Mouse (Mus musculus): ENCODE measurements at regions not wholly inside any gene's neighbourhood (a gene's known extent, or its start where the extent isn't known, plus 50 kb on each side); places are given as distances from the start of the nearest gene placed in this dataset.
A peak's percentile ranks its signal among the peaks of the same experiment; 100 is the strongest.
"Not testable (repeated sequence)": the region's sequence is repeated elsewhere in the genome, so short reads cannot be mapped to it uniquely, and the experiment has no call there.

GRCm38 (mm10) chr7:87096500-87096899, 100.6 kb downstream of the Vmn2r79 start:
- no peaks in the 10 kb centered on the region for H3K36me3 ChIP-seq
- no peak overlapping the region for H3K4me3 ChIP-seq
- H3K27ac ChIP-seq: no peak overlapping the region
- H3K4me1 ChIP-seq: no peaks in the 10 kb centered on the region
- peaks cover 8% of the 10 kb centered on the region for H3K9me3 ChIP-seq
- ATAC-seq (ENCODE audit: low FRiP score, low read depth): no peak
- WGBS: 73% methylated on average over 5 of the region's 5 CpGs
- no peak overlapping the region for H3K9ac ChIP-seq
- no peaks in the 10 kb centered on the region for H3K27me3 ChIP-seq
- no peak overlapping the region for H3K4me2 ChIP-seq (replicated peaks)

DNA sequence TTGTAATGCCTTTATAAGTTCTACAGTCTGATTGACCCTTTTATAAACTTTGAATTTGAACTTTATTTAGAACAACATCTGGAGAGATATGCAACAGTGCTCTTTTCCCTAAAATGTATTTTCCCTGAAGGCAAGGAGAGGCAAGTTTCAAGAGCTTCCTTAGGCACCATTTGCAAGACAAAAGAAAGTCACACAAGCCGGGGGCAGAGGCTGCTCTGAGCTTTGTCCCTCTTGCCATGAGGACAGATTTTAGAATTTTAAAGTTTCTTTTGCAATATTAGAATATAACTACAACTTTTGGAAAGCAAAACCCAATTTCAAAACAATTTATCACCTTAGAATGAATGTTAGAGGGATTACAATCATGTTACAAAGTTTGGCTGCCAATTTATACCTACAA, 103.7 kb downstream of the Vmn2r79 start:
- ATAC-seq (ENCODE audit: low FRiP score, low read depth); H3K4me1 ChIP-seq; H3K27ac ChIP-seq; H3K9ac ChIP-seq; H3K4me3 ChIP-seq; H3K4me2 ChIP-seq (replicated peaks); H3K27me3 ChIP-seq; H3K36me3 ChIP-seq; H3K9me3 ChIP-seq: not testable (repeated sequence)
- 39% methylated on average over 1 of the region's 1 CpGs for WGBS

DNA sequence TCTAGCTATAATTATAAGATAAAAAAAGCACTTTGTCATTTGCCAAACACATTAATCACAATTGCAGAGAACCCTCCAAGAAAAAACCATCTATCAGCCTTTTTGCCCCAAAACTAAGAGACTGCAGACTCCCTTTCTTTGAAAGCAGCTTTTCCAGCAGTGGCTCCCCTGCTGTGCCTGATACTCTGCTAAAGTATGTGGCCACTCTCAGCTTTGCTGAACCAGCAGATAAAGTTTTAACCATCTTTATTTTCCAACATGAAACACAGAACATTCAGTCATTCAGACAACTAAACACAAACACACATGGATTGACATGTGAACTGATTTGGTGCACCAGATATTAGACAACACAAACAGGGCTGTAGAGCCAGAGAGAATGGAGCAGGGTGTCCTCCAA, 104.5 kb downstream of the Vmn2r79 start:
- not testable (repeated sequence) for H3K36me3 ChIP-seq; H3K4me1 ChIP-seq; ATAC-seq (ENCODE audit: low FRiP score, low read depth); H3K27me3 ChIP-seq; H3K4me2 ChIP-seq (replicated peaks); H3K9me3 ChIP-seq; H3K4me3 ChIP-seq; H3K27ac ChIP-seq; H3K9ac ChIP-seq

- not testable (repeated sequence) for H3K9me3 ChIP-seq; H3K27ac ChIP-seq; H3K36me3 ChIP-seq; H3K27me3 ChIP-seq; H3K4me2 ChIP-seq (replicated peaks); H3K9ac ChIP-seq; H3K4me1 ChIP-seq; H3K4me3 ChIP-seq; ATAC-seq (ENCODE audit: low FRiP score, low read depth)
- WGBS: 85% methylated on average over 5 of the region's 5 CpGs
Measured at GRCm38 (mm10) chr7:87101281-87101680, 105.4 kb downstream of the Vmn2r79 start.

GRCm38 (mm10) chr7:87110312-87110984, 114.5 kb downstream of the Vmn2r79 start:
- 28% methylated on average over 3 of the region's 3 CpGs for WGBS
- Histone ChIP-seq H3K27me3 (no peaks in the 10 kb centered on the region), H3K36me3 (no peaks in the 10 kb centered on the region), H3K4me2 (replicated peaks) (peak overlapping the region; percentile 23; the same call in 1 of the 2 replicates), H3K9me3 (no peaks in the 10 kb centered on the region), H3K27ac (no peak overlapping the region), H3K4me1 (no peaks in the 10 kb centered on the region), H3K9ac (no peak overlapping the region), H3K4me3 (no peak overlapping the region)
- 0 out of 2 replicates have a peak, but pooled peaks have one; percentile 51 for ATAC-seq (ENCODE audit: low FRiP score, low read depth)

DNA sequence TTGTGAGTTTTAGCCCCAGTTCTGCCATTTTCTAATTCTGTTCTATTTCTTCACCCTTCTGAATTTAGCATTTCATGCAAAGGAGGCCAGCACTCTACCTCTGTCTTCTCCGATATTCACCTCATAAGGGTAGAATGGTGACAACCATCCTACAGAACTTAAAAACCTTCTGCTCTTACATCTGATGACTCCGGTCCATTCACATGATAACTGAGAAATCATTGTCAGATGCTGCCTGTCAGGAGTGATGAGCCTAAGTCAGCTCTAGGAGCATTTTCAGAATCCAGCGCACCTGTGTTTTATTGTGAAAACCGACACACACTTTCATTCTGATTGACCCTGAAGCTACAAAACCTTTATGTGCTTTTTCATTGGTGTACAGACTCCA, 115.1 kb downstream of the Vmn2r79 start:
- Histone ChIP-seq H3K27ac (no peak overlapping the region), H3K4me1 (no peaks in the 10 kb centered on the region), H3K9ac (no peak overlapping the region), H3K9me3 (no peaks in the 10 kb centered on the region), H3K4me2 (replicated peaks) (peak overlapping the region; percentile 23; the same call in 1 of the 2 replicates), H3K4me3 (no peak overlapping the region), H3K36me3 (no peaks in the 10 kb centered on the region), H3K27me3 (no peaks in the 10 kb centered on the region)
- 59% methylated on average over 4 of the region's 4 CpGs for WGBS
- ATAC-seq (ENCODE audit: low FRiP score, low read depth): no peak

GRCm38 (mm10) chr7:87113654-87114053, 117.7 kb downstream of the Vmn2r79 start:
- H3K27me3 ChIP-seq: no peaks in the 10 kb centered on the region
- H3K4me3 ChIP-seq: no peak overlapping the region
- no peak overlapping the region for H3K9ac ChIP-seq
- no peaks in the 10 kb centered on the region for H3K36me3 ChIP-seq
- no peak; the same call in 1 of the 2 replicates for ATAC-seq (ENCODE audit: low FRiP score, low read depth)
- H3K4me2 ChIP-seq (replicated peaks): no peak overlapping the region
- no peak overlapping the region for H3K27ac ChIP-seq
- no peaks in the 10 kb centered on the region for H3K4me1 ChIP-seq
- WGBS: 9% methylated on average over 4 of the region's 4 CpGs
- no peaks in the 10 kb centered on the region for H3K9me3 ChIP-seq

- H3K27ac ChIP-seq: no peak overlapping the region
- H3K4me2 ChIP-seq (replicated peaks): no peak overlapping the region
- H3K36me3 ChIP-seq: no peaks in the 10 kb centered on the region
- no peak overlapping the region for H3K9ac ChIP-seq
- ATAC-seq (ENCODE audit: low FRiP score, low read depth): no peak
- no peaks in the 10 kb centered on the region for H3K27me3 ChIP-seq
- H3K4me1 ChIP-seq: no peaks in the 10 kb centered on the region
- no peak overlapping the region for H3K4me3 ChIP-seq
- H3K9me3 ChIP-seq: no peaks in the 10 kb centered on the region
- 88% methylated on average over 1 of the region's 1 CpGs for WGBS
Measured at GRCm38 (mm10) chr7:87122516-87122915, 123.4 kb upstream of the Nox4 start.

- H3K9ac ChIP-seq: no peak overlapping the region
- ATAC-seq (ENCODE audit: low FRiP score, low read depth): no peak
- H3K27me3 ChIP-seq: no peaks in the 10 kb centered on the region
- H3K4me2 ChIP-seq (replicated peaks): no peak overlapping the region
- H3K4me3 ChIP-seq: no peak overlapping the region
- H3K4me1 ChIP-seq: no peaks in the 10 kb centered on the region
- WGBS: 77% methylated on average over 1 of the region's 1 CpGs
- no peak overlapping the region for H3K27ac ChIP-seq
- H3K9me3 ChIP-seq: no peaks in the 10 kb centered on the region
- H3K36me3 ChIP-seq: no peaks in the 10 kb centered on the region
Measured at GRCm38 (mm10) chr7:87145896-87146295, 100.0 kb upstream of the Nox4 start.

DNA sequence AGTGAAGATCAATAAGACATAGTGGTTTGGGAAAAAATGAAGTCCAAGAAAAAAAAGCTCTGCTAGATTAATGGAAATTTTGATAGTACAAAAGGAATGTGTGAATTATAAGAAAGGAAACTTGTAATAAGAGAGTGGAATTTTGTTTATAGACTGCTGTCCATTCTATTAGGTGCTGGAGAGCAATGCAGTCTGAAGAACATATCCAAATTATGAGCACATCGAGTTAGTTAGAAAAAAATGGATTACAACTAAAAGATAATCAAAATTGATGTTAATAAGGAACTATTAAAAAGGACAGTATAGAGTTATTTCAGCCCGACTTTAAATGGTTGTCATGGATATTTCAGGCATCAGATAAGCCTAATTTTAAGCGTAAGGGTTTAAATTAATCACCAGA, 98.2 kb upstream of the Nox4 start:
- H3K4me3 ChIP-seq: no peak overlapping the region
- no peaks in the 10 kb centered on the region for H3K36me3 ChIP-seq
- no peaks in the 10 kb centered on the region for H3K9me3 ChIP-seq
- WGBS: 77% methylated on average over 3 of the region's 3 CpGs
- H3K27me3 ChIP-seq: no peaks in the 10 kb centered on the region
- H3K4me1 ChIP-seq: no peaks in the 10 kb centered on the region
- no peak overlapping the region for H3K4me2 ChIP-seq (replicated peaks)
- no peak for ATAC-seq (ENCODE audit: low FRiP score, low read depth)
- H3K9ac ChIP-seq: no peak overlapping the region
- no peak overlapping the region for H3K27ac ChIP-seq

DNA sequence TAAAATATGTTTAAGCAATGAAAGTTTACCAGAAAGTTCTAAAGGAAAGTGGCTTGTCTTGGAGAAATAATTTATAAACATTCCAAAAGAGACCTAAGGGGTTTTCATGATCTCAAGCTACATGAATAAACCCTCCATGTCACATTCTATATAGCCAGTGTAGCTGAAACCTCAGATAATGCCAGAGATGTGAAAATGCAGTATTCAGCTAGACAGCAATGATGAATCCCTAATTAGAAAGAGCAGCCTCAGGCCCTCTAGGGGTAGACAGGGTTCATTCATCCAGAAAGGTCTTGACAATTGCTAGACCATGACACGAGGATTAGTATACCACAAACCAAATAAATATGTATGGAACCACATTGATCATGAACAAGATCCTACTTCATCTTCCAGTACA, 97.2 kb upstream of the Nox4 start:
- Histone ChIP-seq H3K4me1 (no peaks in the 10 kb centered on the region), H3K4me2 (replicated peaks) (no peak overlapping the region), H3K9ac (no peak overlapping the region), H3K4me3 (no peak overlapping the region), H3K36me3 (no peaks in the 10 kb centered on the region), H3K27ac (no peak overlapping the region), H3K9me3 (no peaks in the 10 kb centered on the region), H3K27me3 (no peaks in the 10 kb centered on the region)
- ATAC-seq (ENCODE audit: low FRiP score, low read depth): no peak
- 72% methylated on average over 1 of the region's 1 CpGs for WGBS

DNA sequence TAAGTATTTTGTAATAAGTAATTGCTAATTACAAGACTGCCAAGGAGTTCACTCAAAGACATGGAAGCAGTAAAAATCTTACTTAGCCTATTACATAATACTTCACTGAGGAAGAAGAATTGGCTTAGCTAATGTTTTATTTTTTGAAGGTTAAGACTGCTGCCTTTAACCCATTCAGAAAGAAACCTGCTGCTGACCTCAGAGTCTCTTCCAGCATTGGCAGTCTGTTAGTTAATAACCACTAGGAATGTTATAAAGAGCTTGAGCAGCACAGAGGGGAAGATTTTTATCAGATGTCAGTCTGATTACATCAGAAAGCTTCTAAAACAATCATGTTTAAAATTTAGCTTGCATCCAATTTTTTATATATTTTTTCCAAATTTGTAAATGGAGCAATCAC, 94.9 kb upstream of the Nox4 start:
- Histone ChIP-seq H3K4me1 (no peaks in the 10 kb centered on the region), H3K4me3 (no peak overlapping the region), H3K9me3 (no peaks in the 10 kb centered on the region), H3K36me3 (no peaks in the 10 kb centered on the region), H3K27me3 (no peaks in the 10 kb centered on the region), H3K9ac (no peak overlapping the region), H3K4me2 (replicated peaks) (no peak overlapping the region), H3K27ac (no peak overlapping the region)
- ATAC-seq (ENCODE audit: low FRiP score, low read depth): no peak

GRCm38 (mm10) chr7:87186443-87187153, 59.3 kb upstream of the Nox4 start:
- Histone ChIP-seq H3K9ac (no peak overlapping the region), H3K36me3 (no peaks in the 10 kb centered on the region), H3K9me3 (no peaks in the 10 kb centered on the region), H3K27ac (no peak overlapping the region), H3K27me3 (no peaks in the 10 kb centered on the region), H3K4me3 (no peak overlapping the region), H3K4me2 (replicated peaks) (no peak overlapping the region), H3K4me1 (no peaks in the 10 kb centered on the region)
- ATAC-seq (ENCODE audit: low FRiP score, low read depth): no peak
- WGBS: 72% methylated on average over 2 of the region's 2 CpGs

All from limb, embryonic 13.5 days (tissue).